Mouse (Mus musculus) hindbrain, embryonic 14.5 days (tissue): Measurements from ENCODE around the gene Fanca. TPM values are rescaled to one million over a fixed set of nuclear protein-coding genes. Genes with fewer than 3 reads are reported as not detected.

Experiments used
- ATAC-seq: fragments of 200-750 bp; cut with Nextera tagmentation; 2 replicates; pipeline ENCODE4 v1.8.0; 2017; ENCODE audit warnings: moderate number of reproducible peaks, mild to moderate bottlenecking, moderate TSS enrichment, moderate library complexity; ENCODE audit not compliant: low FRiP score
- DNase-seq: peaks from one replicate; pipeline ENCODE4 v3.0.0-alpha.2; 2015; ENCODE audit warnings: low spot score
- H3K27ac ChIP-seq: fragments of 300-500 bp; sonication (generic); 2 replicates; pipeline ENCODE4 v1.5.1; 2014; ENCODE audit warnings: mild to moderate bottlenecking, moderate library complexity
- H3K27me3 ChIP-seq: fragments of 300-500 bp; sonication (generic); 2 replicates; pipeline ENCODE4 v1.6.1; 2014; ENCODE audit warnings: mild to moderate bottlenecking, low read length, mixed read lengths; ENCODE audit not compliant: control insufficient read depth, insufficient read depth
- H3K36me3 ChIP-seq: fragments of 300-500 bp; sonication (generic); replicated peaks from 2 replicates; pipeline ENCODE4 v1.6.1; 2014; ENCODE audit not compliant: control insufficient read depth, insufficient read depth
- H3K4me1 ChIP-seq: fragments of 300-500 bp; sonication (generic); replicated peaks from 2 replicates; pipeline ENCODE4 v1.6.1; 2014; ENCODE audit warnings: antibody characterized with exemption, low read length, mixed read lengths; ENCODE audit not compliant: control insufficient read depth, insufficient read depth
- H3K4me2 ChIP-seq: fragments of 300-500 bp; sonication (generic); replicated peaks from 2 replicates; pipeline ENCODE4 v1.6.1; 2014; ENCODE audit warnings: mild to moderate bottlenecking, moderate library complexity
- H3K4me3 ChIP-seq: fragments of 300-500 bp; sonication (generic); replicated peaks from 2 replicates; pipeline ENCODE4 v1.5.1; 2014; ENCODE audit warnings: mild to moderate bottlenecking, low read length
- H3K9ac ChIP-seq: fragments of 300-500 bp; sonication (generic); 2 replicates; pipeline ENCODE4 v1.6.1; 2014
- H3K9me3 ChIP-seq: fragments of 300-500 bp; sonication (generic); 2 replicates; pipeline ENCODE4 v1.6.1; 2016; ENCODE audit warnings: low read length; ENCODE audit not compliant: control insufficient read depth
- WGBS: fragments of 180-500 bp; shearing (Covaris S2); extraction: QIAGEN DNeasy Blood & Tissue Kit; methylation state at CpG from one replicate; pipeline ENCODE4 v1.1.7; 2014; 5-methylcytosine and 5-hydroxymethylcytosine counted together
- polyA plus RNA-seq: library from polyadenylated mRNA; unstranded; fragments of >200 nt; fragmentation: Nextera tagmentation; extraction: Ambion mirVana; gene quantifications from 2 replicates; pipeline ENCODE4 v1.2.1, GENCODE M21; 2014

Gene Fanca
- polyA plus RNA-seq, 1 experiment from 2014 or later: 7.4 TPM

- Histone ChIP-seq H3K4me2 (no peak overlapping the region), H3K4me3 (no peak overlapping the region), H3K4me1 (0 out of 2 replicates have a peak, but pooled peaks cover 8% of the 10 kb centered on the region), H3K36me3 (peaks cover 26% of the 10 kb centered on the region), H3K9ac (no peak overlapping the region), H3K27ac (no peak overlapping the region), H3K9me3 (no peaks in the 10 kb centered on the region), H3K27me3 (no peaks in the 10 kb centered on the region)
- DNase-seq (no peak), ATAC-seq (no peak)
- 91% methylated on average over 8 of the region's 8 CpGs for WGBS
Observed at GRCm38 (mm10) chr8:123345135-123345534, 26.8 kb upstream of the Fanca start.

GRCm38 (mm10) chr8:123343422-123343821 is 25.0 kb upstream of the Fanca start:
- H3K27ac ChIP-seq: no peak overlapping the region
- no peaks in the 10 kb centered on the region for H3K27me3 ChIP-seq
- H3K4me3 ChIP-seq: no peak overlapping the region
- no peak overlapping the region for H3K9ac ChIP-seq
- WGBS: 88% methylated on average over 12 of the region's 12 CpGs
- DNase-seq (no peak), ATAC-seq (no peak)
- H3K36me3 ChIP-seq: peaks cover 9% of the 10 kb centered on the region; the same call in 1 of the 2 replicates
- H3K4me2 ChIP-seq: no peak overlapping the region
- 0 out of 2 replicates have a peak, but pooled peaks cover 1% of the 10 kb centered on the region for H3K4me1 ChIP-seq
- H3K9me3 ChIP-seq: no peaks in the 10 kb centered on the region

GRCm38 (mm10) chr8:123342911-123343310 is 24.5 kb upstream of the Fanca start:
- Histone ChIP-seq H3K4me1 (no peaks in the 10 kb centered on the region), H3K27me3 (no peaks in the 10 kb centered on the region), H3K36me3 (peaks cover 4% of the 10 kb centered on the region; the same call in 1 of the 2 replicates), H3K9me3 (no peaks in the 10 kb centered on the region), H3K4me3 (no peak overlapping the region), H3K9ac (no peak overlapping the region), H3K27ac (no peak overlapping the region), H3K4me2 (no peak overlapping the region)
- ATAC-seq (no peak), DNase-seq (no peak)
- 89% methylated on average over 7 of the region's 7 CpGs for WGBS

GRCm38 (mm10) chr8:123342253-123342652 is 23.9 kb upstream of the Fanca start:
- DNase-seq: no peak
- Histone ChIP-seq H3K9ac (no peak overlapping the region), H3K4me3 (no peak overlapping the region), H3K9me3 (no peaks in the 10 kb centered on the region), H3K27ac (no peak overlapping the region), H3K4me2 (no peak overlapping the region), H3K36me3 (no peaks in the 10 kb centered on the region), H3K4me1 (no peaks in the 10 kb centered on the region), H3K27me3 (no peaks in the 10 kb centered on the region)
- ATAC-seq: no peak
- WGBS: 91% methylated on average over 8 of the region's 8 CpGs

GRCm38 (mm10) chr8:123341040-123342015 is 23.0 kb upstream of the Fanca start:
- H3K9ac ChIP-seq: no peak overlapping the region
- no peaks in the 10 kb centered on the region for H3K27me3 ChIP-seq
- no peaks in the 10 kb centered on the region for H3K9me3 ChIP-seq
- no peak overlapping the region for H3K4me3 ChIP-seq
- WGBS: 90% methylated on average over 27 of the region's 27 CpGs
- H3K27ac ChIP-seq: no peak overlapping the region
- no peak overlapping the region for H3K4me2 ChIP-seq
- DNase-seq: no peak
- ATAC-seq: no peak
- H3K4me1 ChIP-seq: no peaks in the 10 kb centered on the region
- H3K36me3 ChIP-seq: no peaks in the 10 kb centered on the region

GRCm38 (mm10) chr8:123340071-123340470 is 21.7 kb upstream of the Fanca start:
- no peak for DNase-seq
- Histone ChIP-seq H3K9ac (no peak overlapping the region), H3K4me2 (no peak overlapping the region), H3K27me3 (no peaks in the 10 kb centered on the region), H3K4me1 (no peaks in the 10 kb centered on the region; the same call in 1 of the 2 replicates), H3K27ac (no peak overlapping the region), H3K4me3 (no peak overlapping the region), H3K9me3 (no peaks in the 10 kb centered on the region), H3K36me3 (no peaks in the 10 kb centered on the region)
- WGBS: over 99% methylated on average over 4 of the region's 4 CpGs
- ATAC-seq: no peak

- Histone ChIP-seq H3K9me3 (no peaks in the 10 kb centered on the region), H3K36me3 (no peaks in the 10 kb centered on the region), H3K4me1 (peaks cover 17% of the 10 kb centered on the region), H3K27me3 (no peaks in the 10 kb centered on the region), H3K4me3 (no peak overlapping the region), H3K9ac (no peak overlapping the region), H3K4me2 (no peak overlapping the region), H3K27ac (no peak overlapping the region)
- DNase-seq (no peak), ATAC-seq (no peak)
- WGBS: 84% methylated on average over 3 of the region's 3 CpGs
Observed at GRCm38 (mm10) chr8:123337475-123337874, 19.1 kb upstream of the Fanca start.

GRCm38 (mm10) chr8:123334467-123334866 is 16.1 kb upstream of the Fanca start:
- H3K9ac ChIP-seq: peak overlapping the region; percentile 96
- ATAC-seq: no peak
- peak overlapping the region; percentile 86 for H3K4me2 ChIP-seq
- no peaks in the 10 kb centered on the region for H3K9me3 ChIP-seq
- 0% methylated on average over 1 of the region's 1 CpGs for whole genome bisulfite sequencing
- peak overlapping the region; percentile 98 for H3K27ac ChIP-seq
- DNase-seq: no peak
- no peaks in the 10 kb centered on the region for H3K36me3 ChIP-seq
- peak overlapping the region; percentile 93 for H3K4me3 ChIP-seq
- peaks cover 17% of the 10 kb centered on the region for H3K4me1 ChIP-seq
- no peaks in the 10 kb centered on the region for H3K27me3 ChIP-seq

GRCm38 (mm10) chr8:123333864-123334263 is 15.5 kb upstream of the Fanca start:
- Histone ChIP-seq H3K9me3 (no peaks in the 10 kb centered on the region), H3K36me3 (no peaks in the 10 kb centered on the region), H3K27ac (peak overlapping the region; percentile 98), H3K9ac (peak overlapping the region; percentile 96), H3K4me3 (peak overlapping the region; percentile 93), H3K4me1 (peaks cover 17% of the 10 kb centered on the region), H3K27me3 (no peaks in the 10 kb centered on the region), H3K4me2 (peak overlapping the region; percentile 86)
- WGBS: 2% methylated on average over 7 of the region's 7 CpGs
- no peak for DNase-seq
- no peak for ATAC-seq
